Mouse (Mus musculus): ENCODE measurements around the gene Dnajc5g. TPM values are rescaled to one million over a fixed set of nuclear protein-coding genes. Genes with fewer than 3 reads are reported as not detected.
A peak's percentile ranks its signal among the peaks of the same experiment; 100 is the strongest.

The Dnajc5g gene
- polyA plus RNA-seq, 1 experiment from 2014 or later = not detected

DNA sequence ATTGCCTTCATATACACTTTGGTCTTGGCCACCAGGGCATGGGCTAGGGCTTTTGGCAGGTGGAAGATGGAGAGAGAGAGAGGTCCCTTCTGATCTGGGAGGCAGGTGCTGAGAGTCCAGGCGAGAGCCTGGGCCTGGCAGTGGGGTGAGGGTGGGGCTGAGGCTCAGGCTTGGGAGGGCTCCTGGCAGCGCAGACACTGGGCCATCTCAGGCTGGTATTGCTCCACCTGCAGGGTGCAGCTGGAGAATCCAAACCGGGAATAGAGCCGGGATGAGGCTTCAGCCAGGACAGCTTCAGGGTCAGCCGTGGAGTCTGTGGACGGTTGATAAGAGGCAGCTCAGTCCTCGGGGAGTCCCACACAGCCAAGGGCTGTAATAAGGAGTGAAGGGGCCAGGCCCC, 19.5 kb upstream of the Dnajc5g start:
- peaks cover 53% of the 10 kb centered on the region for H3K4me1 ChIP-seq (replicated peaks)
- H3K27ac ChIP-seq (replicated peaks) = no peak overlapping the region
- WGBS = 32% methylated on average over 7 of the region's 7 CpGs
- H3K9me3 ChIP-seq = no peaks in the 10 kb centered on the region
- no peak for ATAC-seq (ENCODE audit: low read depth)
- no peaks in the 10 kb centered on the region for H3K36me3 ChIP-seq
- H3K9ac ChIP-seq = no peak overlapping the region
- H3K27me3 ChIP-seq = peaks cover 39% of the 10 kb centered on the region
- no peak overlapping the region for H3K4me2 ChIP-seq
- H3K4me3 ChIP-seq = no peak overlapping the region

DNA sequence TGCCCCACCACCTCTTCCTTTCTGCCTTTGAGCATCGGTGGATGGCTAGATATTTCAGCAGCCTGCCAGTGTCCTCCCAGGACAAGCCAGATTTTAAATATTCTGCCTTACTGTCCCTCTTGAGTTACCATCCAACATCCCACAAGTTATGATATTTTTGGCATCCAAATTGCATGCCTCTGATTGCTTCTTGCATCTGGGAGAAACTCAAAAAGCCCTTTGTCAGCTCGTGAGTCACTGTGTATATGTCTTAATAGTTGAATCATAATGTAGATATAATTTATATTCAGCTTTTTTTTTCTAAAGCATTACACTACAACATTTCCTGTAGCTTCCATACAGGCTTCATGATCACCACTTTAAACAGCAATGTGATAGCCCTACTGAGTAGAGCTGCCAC, 19.0 kb upstream of the Dnajc5g start:
- H3K4me2 ChIP-seq = no peak overlapping the region
- H3K9ac ChIP-seq = no peak overlapping the region
- H3K4me3 ChIP-seq = no peak overlapping the region
- no peak overlapping the region for H3K27ac ChIP-seq (replicated peaks)
- ATAC-seq (ENCODE audit: low read depth) = no peak
- H3K36me3 ChIP-seq = no peaks in the 10 kb centered on the region
- H3K27me3 ChIP-seq = peaks cover 44% of the 10 kb centered on the region
- H3K4me1 ChIP-seq (replicated peaks) = peaks cover 55% of the 10 kb centered on the region
- 68% methylated on average over 2 of the region's 2 CpGs for WGBS
- H3K9me3 ChIP-seq = no peaks in the 10 kb centered on the region

DNA sequence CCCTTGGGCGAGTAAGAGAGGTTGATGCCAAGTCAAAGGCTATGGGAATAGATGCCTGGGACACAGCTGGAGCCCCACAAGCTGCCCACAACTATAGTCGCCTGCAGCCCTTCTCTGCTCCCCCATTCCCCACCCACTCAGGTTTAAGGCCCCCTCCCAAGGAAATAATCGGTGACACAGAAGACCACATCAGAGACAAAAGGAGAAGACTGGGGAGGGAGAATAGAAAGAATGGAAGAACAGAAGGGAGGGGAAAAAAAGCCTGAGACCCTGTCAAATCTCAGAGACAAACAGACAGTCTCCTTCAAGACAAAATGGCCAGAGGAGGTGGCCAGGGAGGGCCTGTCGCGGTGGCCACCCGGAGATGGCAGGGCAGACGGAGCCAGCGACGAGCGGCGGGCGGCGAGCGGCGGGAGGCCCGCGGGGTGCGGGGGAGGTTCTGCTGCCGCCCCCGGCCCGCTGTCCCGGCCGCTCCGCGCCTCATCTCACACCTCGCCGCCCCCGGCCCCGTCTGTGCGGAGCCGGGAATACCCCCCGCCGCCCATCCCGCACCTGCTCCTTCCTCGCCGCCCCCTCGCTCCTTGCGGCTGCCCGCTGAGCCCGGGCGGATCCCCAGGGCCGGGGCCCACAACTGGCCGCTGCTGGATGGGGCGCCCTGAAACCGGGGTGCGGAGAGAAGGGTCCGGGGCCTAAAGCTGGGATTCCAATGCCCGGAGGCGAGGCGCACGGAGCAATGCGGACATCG, 13.7 kb upstream of the Dnajc5g start:
- Histone ChIP-seq H3K9me3 (no peaks in the 10 kb centered on the region), H3K9ac (peak overlapping the region; percentile 85), H3K27ac (replicated peaks) (peak overlapping the region; percentile 52; the same call in 1 of the 2 replicates), H3K4me2 (peak overlapping the region; percentile 58), H3K27me3 (peaks cover 97% of the 10 kb centered on the region), H3K4me1 (replicated peaks) (peaks cover 59% of the 10 kb centered on the region), H3K36me3 (no peaks in the 10 kb centered on the region), H3K4me3 (peak overlapping the region; percentile 61)
- under 1% methylated on average over 44 of the region's 53 CpGs for WGBS
- peak; percentile 8; the same call in 1 of the 2 replicates for ATAC-seq (ENCODE audit: low read depth)

DNA sequence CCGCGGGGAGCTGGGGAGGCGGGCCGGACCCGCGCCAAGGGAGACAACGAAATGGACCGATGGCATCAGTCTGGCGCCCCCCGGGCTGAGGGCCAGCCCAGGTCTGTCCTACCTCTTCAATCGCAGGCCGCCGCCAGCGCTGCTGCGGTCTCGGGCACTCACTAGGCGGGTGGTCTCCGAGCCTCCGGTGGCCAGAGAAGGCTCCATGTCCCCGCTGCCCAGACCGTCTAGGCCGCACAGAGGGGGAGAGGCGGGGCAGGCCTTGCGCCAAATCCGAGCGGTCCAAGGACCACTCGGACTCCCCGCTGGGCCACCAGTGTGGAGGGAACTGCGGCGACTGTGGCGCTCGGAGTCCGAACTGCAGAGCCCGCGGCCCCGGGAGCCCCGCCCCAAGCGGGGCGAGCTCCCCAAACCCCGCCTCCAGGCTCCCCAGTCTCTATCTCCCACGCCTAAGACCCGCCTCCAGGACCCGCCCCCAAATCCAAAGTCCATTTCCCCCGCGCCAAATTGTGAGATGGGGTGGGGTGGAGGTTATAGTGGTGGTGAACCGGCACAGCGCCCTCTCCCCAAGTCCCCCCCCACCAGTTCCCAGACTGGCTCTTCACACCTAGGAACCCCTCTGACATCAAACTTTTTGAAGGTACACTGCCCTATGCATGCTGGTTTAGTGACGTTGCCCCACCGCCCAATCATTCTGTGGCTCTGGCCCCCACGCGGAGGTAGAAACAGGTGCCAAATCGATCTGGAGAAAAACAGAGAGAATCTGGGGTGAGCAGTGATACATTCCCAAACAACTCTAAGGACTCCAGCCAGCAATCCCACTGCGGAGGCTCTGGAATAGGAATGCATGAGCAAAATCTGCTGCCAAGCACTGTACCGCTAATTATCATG, 12.7 kb upstream of the Dnajc5g start:
- peak overlapping the region; percentile 61 for H3K4me3 ChIP-seq
- peak overlapping the region; percentile 52 for H3K27ac ChIP-seq (replicated peaks)
- peaks cover 59% of the 10 kb centered on the region for H3K4me1 ChIP-seq (replicated peaks)
- H3K4me2 ChIP-seq = peak overlapping the region; percentile 58
- peak; percentile 61 for ATAC-seq (ENCODE audit: low read depth)
- under 1% methylated on average over 51 of the region's 54 CpGs for WGBS
- H3K36me3 ChIP-seq = no peaks in the 10 kb centered on the region
- H3K9ac ChIP-seq = peak overlapping the region; percentile 85
- H3K27me3 ChIP-seq = peaks cover 100% of the 10 kb centered on the region
- H3K9me3 ChIP-seq = no peaks in the 10 kb centered on the region

DNA sequence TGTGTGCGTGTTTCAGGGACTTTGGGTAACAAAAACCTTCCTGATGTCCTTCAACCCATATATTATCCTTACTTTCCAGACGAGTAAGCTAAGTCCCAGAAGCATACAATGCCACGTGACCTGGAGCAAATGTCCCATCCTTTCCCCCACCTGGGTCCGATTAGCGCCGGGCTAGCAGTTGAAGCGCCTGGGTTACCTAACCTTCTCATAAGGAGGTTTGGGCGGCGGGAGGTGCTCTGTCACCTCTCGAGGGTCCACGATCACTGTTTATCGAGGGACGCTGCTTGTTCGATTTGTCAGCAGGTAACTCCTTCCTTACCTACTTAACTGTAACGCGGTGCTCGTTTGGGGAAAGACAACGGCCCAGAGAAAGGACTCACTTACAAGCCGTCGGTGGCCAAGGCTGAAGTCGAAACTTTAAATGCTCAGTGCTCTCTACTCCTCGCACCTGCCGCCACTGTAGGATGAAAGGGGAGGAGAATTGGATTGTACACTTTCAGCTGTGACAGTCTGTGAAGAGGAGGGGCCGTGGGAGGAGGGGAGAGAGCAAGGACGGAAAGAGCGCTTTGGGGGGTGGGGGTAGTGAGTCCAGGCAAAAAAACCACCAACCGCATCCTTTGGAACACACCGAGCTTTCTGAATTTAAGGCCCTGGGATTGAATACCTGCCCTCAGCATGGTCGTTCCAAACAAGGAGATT, 11.8 kb upstream of the Dnajc5g start:
- peak overlapping the region; percentile 61 for H3K4me3 ChIP-seq
- peak overlapping the region; percentile 58 for H3K4me2 ChIP-seq
- no peaks in the 10 kb centered on the region for H3K9me3 ChIP-seq
- peaks cover 95% of the 10 kb centered on the region for H3K27me3 ChIP-seq
- no peaks in the 10 kb centered on the region for H3K36me3 ChIP-seq
- no peak overlapping the region for H3K9ac ChIP-seq
- no peak for ATAC-seq (ENCODE audit: low read depth)
- WGBS = 2% methylated on average over 29 of the region's 29 CpGs
- H3K4me1 ChIP-seq (replicated peaks) = peaks cover 59% of the 10 kb centered on the region
- no peak overlapping the region for H3K27ac ChIP-seq (replicated peaks)

DNA sequence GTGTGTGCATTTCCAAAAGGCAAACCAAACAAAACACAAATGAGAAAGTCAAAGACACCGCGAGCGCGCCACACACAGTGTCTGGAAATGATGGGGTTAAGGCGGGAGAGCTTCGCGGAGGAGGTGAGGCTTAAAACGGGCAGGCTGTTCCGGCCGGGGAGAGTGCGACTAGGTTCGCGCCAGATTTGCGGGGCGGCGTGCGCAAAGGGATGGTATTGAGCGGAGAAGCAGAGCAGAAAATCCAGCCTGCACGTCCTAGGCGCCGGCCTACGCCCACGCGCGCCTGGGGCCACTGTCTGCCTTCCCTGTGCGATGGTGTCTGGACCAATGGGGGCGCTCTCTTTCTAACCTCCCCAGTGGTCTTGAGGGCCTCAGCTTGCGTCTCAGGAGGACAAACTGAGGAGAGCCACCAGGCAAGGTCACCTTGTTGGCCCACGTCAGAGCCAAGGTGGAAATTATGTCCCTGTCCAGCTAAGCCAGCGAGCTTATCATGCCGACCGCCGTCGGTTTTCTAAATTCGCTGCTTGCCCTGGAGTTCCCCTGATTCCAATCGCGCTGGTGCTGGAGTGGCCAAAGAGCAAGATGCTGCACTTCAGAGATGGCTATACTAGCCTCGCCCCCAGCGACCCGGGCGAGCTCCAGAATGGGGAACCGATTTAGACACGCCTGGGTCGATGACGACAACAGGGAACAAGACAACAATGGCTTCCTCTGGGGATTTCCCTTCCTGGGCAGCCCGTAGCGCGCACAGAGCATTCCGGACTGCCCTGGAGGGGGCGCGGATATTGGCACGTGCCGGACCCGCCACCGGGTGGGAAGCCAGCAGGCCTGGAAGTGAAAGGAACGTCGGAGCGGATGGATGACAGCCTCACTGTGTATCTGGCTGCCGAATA, 11.0 kb upstream of the Dnajc5g start:
- Histone ChIP-seq H3K4me1 (replicated peaks) (peaks cover 57% of the 10 kb centered on the region), H3K27ac (replicated peaks) (no peak overlapping the region), H3K9me3 (no peaks in the 10 kb centered on the region), H3K4me2 (peak overlapping the region; percentile 58), H3K9ac (peak overlapping the region; percentile 26; the same call in 1 of the 2 replicates), H3K36me3 (no peaks in the 10 kb centered on the region), H3K4me3 (peak overlapping the region; percentile 61), H3K27me3 (peaks cover 91% of the 10 kb centered on the region)
- under 1% methylated on average over 59 of the region's 59 CpGs for WGBS
- ATAC-seq (ENCODE audit: low read depth) = no peak

DNA sequence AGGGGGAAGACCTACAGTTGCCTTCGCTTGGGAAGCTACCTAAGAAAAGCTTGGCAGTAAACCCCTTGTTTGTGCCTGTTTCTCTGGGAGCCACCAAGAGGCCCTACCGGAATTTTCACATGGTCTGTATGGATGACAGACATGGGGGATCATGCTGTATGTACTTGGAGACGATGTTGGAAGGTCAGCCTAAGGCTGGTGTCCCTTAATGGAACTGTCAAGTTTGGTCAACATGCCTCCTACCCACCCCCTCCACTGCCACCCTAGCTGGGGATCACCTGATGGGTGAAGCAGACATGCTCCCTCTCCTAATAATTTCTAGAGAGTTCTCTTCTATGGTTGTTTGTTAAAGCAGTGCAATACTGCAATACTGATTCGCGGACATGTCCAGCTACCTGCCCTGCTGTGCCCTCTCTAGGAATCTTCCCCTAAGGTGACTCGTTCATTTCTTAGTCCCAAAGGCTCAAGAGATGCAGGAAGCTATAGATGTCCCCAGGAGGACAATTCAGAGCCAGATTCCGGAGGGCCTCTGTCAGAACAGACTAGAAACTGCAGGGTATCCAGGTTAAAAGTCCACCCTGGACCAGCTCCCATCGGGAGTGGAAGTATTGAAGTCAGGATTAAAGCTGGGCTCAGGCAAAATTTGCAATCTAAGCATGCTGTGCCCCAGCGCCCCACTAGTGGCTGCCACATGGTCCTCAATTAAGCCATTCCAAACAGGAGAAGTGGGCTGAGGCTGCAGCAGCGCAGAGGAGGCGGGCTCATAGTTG, 10.2 kb upstream of the Dnajc5g start:
- H3K9ac ChIP-seq = no peak overlapping the region
- peaks cover 87% of the 10 kb centered on the region for H3K27me3 ChIP-seq
- no peaks in the 10 kb centered on the region for H3K36me3 ChIP-seq

DNA sequence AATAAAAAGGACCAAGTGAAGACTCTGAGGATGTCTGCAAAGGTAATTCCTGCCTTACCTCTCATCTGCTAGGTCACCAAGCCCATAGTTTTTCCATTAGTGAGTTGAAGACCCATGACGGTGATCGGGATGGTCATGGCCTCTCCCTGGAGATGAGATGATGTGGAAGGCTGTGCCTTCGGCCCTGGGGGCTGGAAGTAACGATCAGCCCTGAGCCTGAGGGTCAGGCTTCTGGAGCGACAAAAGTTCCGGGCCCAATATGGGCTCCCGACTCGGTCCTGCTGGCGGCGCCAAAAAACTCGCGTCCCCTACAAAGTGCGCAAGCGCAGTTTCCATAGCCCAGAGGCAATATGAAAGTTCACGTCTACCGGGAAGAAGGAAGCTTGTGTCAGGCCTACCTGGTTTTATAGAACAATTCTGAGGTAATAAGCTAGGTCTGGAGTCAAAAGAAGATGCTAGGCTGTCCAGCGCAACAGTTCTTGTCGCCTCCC, 2.0 kb downstream of the Dnajc5g start, which contains the start of gene Slc30a3:
TSS of gene Slc30a3 (minus strand) at position 238 of the 491 bp plus-strand sequence.
- H3K9ac ChIP-seq = no peak within 1 kb of the TSS
- no peak within 1 kb of the TSS for H3K27ac ChIP-seq (replicated peaks)
- ATAC-seq (ENCODE audit: low read depth) = no peak
- 90% methylated on average over 18 of the region's 18 CpGs for WGBS
- H3K27me3 ChIP-seq = peaks cover 5% of the 10 kb centered on the region; the same call in 1 of the 2 replicates
- H3K9me3 ChIP-seq = no peaks in the 10 kb centered on the region
- no peak within 1 kb of the TSS for H3K4me2 ChIP-seq
- no peaks in the 10 kb centered on the region for H3K4me1 ChIP-seq (replicated peaks)
- H3K4me3 ChIP-seq = no peak within 1 kb of the TSS
- no peaks in the 10 kb centered on the region for H3K36me3 ChIP-seq

More for the DNA sequence above, 10.2 kb upstream of the Dnajc5g start:
- Histone ChIP-seq H3K27ac (replicated peaks) (no peak overlapping the region), H3K4me2 (peak overlapping the region; percentile 58), H3K9me3 (no peaks in the 10 kb centered on the region), H3K4me1 (replicated peaks) (peaks cover 49% of the 10 kb centered on the region), H3K4me3 (0 out of 2 replicates have a peak overlapping the region, but pooled peaks have one; percentile 61)
- WGBS = 21% methylated on average over 11 of the region's 11 CpGs
- no peak for ATAC-seq (ENCODE audit: low read depth)

DNA sequence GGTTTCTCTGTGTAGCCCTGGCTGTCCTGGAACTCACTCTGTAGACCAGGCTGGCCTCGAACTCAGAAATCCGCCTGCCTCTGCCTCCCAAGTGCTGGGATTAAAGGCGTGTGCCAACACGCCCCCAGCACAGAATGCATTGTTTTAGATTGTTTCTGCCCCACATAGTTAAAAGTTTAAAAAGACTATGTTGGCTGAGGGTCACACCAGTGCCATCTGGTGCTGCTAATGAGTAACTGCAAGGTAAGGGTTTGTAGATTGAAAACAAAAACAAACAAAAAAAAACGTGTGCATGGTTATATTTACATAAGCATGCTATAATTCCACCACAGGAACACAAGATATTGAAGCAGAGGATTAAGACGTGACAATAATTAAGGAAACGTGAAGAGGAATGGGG, 4.7 kb downstream of the Dnajc5g start:
- Histone ChIP-seq H3K4me2 (no peak overlapping the region), H3K9ac (no peak overlapping the region), H3K9me3 (no peaks in the 10 kb centered on the region), H3K4me3 (no peak overlapping the region), H3K36me3 (no peaks in the 10 kb centered on the region), H3K4me1 (replicated peaks) (no peaks in the 10 kb centered on the region), H3K27me3 (peaks cover 9% of the 10 kb centered on the region; the same call in 1 of the 2 replicates), H3K27ac (replicated peaks) (no peak overlapping the region)
- WGBS = 39% methylated on average over 7 of the region's 7 CpGs
- no peak for ATAC-seq (ENCODE audit: low read depth)

DNA sequence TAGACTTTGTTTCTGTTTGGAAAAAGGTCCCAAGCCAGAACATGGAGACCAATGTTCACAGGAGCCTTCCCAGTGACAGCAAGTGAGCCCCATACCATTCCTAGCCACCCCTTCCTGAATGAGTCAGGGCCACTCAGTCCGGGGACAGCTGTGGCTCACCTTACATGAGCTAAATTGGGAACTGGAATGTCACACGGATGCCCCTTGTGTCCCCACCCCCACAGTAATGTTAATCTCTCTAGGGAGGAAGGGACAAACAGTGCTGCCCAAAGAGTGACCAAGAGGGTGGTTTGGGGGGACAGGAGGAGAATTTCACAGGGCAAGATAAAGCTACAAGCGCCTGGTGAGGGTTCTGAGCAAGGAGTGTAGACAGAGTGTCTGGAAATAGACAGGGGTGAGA, 10.3 kb downstream of the Dnajc5g start, which contains the start of gene Trim54:
TSS of gene Trim54 (plus strand) at position 359 of the 400 bp plus-strand sequence.
- WGBS = 64% methylated on average over 3 of the region's 3 CpGs
- H3K27ac ChIP-seq (replicated peaks) = no peak within 1 kb of the TSS
- H3K27me3 ChIP-seq = peaks cover 15% of the 10 kb centered on the region
- H3K4me3 ChIP-seq = no peak within 1 kb of the TSS
- no peaks in the 10 kb centered on the region for H3K36me3 ChIP-seq
- no peak within 1 kb of the TSS for H3K9ac ChIP-seq
- no peak within 1 kb of the TSS for H3K4me2 ChIP-seq
- no peaks in the 10 kb centered on the region for H3K4me1 ChIP-seq (replicated peaks)
- ATAC-seq (ENCODE audit: low read depth) = no peak
- H3K9me3 ChIP-seq = no peaks in the 10 kb centered on the region

All from neural tube, embryonic 13.5 days (tissue).